Mouse (Mus musculus): ENCODE measurements around the gene Abca1. TPM values are rescaled to one million over a fixed set of nuclear protein-coding genes. Genes with fewer than 3 reads are reported as not detected.

Gene Abca1
- total RNA-seq (2017): 14.6 and 22.5 TPM in 2 replicates

DNA sequence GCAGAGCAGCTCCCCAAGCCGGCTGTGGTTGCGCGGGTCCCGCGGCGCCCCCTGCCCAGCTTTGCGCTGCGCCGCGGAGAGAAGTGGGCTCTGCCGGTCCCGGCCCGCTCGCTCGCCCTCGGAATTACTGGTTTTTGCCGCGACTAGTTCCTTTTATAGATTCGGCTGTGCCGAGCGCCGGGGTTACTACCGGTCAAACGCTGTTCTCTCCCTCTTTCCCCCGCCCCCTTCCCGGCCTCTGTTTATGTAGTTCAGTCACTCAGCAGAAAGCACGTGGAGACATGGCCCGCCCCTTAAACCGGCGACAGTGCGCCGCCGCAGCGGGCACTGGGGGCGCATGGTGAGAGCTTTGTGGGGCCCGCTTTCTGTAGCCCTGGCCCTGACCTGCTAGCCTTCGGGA, at the start of gene Abca1:
Gene Abca1, minus strand, starts transcription at position 129 of the 400 bp plus-strand sequence.
- ATAC-seq (replicated peaks in 1 of 2; ENCODE audit: insufficient read depth in 1 of 2, low FRiP score in 2 of 2, low TSS enrichment in 1 of 2, low read depth in 1 of 2, poor library complexity in 2 of 2, severe bottlenecking in 2 of 2): peak; percentile 91 to 93

DNA sequence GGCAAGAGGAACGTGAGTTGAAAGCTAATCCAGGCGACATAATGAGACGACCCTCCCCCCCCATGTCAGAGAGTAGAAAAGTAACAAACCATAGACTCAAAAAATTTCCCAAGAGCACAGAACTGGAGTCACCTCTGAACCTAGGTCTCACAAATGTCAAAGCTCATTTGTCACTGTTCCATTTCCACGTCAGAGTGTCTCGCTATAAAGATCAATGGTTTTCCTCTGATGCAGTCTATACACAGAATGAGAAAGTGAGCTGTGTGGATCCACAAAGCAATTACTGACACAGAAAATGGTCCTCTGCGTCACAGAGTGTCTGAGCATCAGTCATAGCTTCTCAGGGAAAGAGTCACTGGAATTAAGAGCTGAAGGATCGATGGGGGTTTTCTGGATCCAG, 44.8 kb upstream of the Abca1 start:
- ATAC-seq (replicated peaks in 1 of 2; ENCODE audit: insufficient read depth in 1 of 2, low FRiP score in 2 of 2, low TSS enrichment in 1 of 2, low read depth in 1 of 2, poor library complexity in 2 of 2, severe bottlenecking in 2 of 2): no peak

DNA sequence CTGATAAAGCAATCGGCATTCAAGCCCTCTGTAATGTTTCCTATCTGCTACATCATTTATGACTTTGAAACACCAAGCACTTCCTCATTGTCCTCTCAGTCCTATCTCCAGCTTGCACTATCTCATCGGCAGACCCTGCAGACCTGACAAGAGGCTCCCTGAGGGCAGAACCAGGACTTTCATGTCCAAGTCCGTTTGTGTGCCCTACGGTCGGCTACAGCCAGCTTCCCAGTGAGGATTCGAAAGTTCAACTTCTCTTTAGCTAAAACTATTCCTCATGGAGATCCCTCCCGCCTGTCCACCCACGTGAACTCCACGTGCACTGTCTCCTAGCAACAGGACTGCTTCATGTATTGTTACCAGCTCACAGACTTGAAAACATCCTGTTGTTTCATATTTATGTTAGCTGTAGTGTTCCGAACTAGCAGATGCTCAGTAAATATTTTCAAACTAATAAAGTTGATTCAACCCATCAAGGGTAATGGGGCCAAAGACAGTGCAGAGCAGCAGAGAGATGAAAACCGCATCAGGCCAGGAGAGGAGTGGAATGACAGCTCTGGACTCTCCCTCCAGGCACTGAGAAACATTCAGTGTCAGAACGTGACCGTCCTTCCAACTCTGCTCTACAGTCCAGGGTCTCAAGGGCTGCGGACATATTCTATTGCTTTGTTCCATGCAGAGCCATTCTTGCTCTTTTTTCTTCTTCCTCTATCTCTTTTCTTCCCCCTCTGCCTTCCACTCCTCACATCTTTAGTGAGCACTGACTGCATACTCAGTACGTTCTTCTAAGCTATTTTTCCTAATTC, 44.1 kb upstream of the Abca1 start:
- ATAC-seq (replicated peaks in 1 of 2; ENCODE audit: insufficient read depth in 1 of 2, low FRiP score in 2 of 2, low TSS enrichment in 1 of 2, low read depth in 1 of 2, poor library complexity in 2 of 2, severe bottlenecking in 2 of 2): no peak

DNA sequence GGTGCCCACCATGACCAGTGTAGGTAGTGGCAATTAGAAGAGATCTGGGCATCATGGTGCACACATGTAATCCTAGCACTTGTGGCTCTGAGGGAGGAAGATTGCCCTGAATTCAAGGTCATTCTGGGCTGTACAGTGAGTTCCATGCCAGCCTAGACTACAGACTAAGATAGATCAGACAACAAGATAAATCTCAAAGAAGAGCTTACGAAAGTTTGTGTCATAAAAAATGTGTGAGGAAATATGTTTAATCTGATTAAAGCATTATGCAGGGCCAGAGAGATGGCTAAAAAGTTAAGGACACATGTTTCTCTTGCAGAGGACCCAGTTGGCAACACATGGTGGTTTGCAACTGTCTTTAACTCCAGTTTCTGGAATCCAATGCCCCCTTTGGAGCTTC, 40.6 kb upstream of the Abca1 start:
- ATAC-seq (replicated peaks in 1 of 2; ENCODE audit: insufficient read depth in 1 of 2, low FRiP score in 2 of 2, low TSS enrichment in 1 of 2, low read depth in 1 of 2, poor library complexity in 2 of 2, severe bottlenecking in 2 of 2): no peak

DNA sequence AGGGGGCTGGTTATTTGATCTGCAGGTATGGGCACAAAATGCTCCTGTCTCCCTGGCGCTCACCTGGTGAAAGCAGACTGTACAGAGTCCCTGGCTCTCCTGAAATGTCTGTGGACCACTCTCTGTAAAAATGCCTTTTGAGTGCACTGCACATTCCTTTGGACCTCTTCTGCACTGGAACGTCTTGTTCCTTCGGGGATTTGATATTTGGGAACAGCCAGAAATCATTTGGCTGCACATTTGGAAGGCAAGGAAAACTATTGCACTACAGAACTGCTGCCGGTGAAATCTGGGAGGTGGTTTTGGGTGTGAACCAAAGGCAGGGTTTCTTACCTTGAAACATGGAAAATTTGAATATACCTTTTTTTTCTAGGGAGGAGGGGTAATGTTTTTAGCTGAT, 38.1 kb upstream of the Abca1 start:
- no peak for ATAC-seq (replicated peaks in 1 of 2; ENCODE audit: insufficient read depth in 1 of 2, low FRiP score in 2 of 2, low TSS enrichment in 1 of 2, low read depth in 1 of 2, poor library complexity in 2 of 2, severe bottlenecking in 2 of 2)

DNA sequence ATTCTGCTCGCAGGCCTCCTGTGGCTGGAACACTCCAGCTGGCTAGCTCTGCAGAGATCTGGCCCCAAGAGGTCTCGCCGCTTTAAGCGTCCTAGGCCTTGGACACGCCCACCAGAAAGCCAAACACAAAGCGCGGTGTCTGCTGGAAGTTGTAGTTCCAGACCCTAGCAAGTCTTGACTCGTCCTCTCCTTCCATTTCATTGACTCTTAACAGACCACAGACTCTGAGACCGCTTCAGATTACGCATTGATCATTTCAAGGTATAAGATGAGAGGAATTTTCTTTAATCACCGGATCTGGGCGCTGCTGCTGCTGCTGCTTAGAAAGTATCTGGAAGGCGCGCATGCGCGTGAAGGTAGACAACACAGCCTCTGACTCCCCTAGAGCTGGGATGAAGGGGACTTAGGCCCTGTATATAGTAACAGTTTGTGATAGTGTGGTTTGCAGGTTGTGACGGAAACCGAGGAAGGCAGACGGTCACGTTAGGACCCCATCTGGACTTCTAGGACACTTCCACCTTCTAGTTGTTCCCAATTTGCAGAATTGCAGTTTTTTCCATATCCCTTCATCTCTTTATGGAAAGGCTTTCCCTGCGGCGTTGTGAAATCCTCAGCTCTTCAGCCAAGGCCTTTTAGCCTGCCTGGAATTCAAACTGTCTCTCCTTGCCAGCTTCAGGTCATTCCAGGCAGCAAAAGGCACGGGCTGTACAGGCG, 36.5 kb upstream of the Abca1 start:
- peak; percentile 98 to 99 for ATAC-seq (replicated peaks in 1 of 2; ENCODE audit: insufficient read depth in 1 of 2, low FRiP score in 2 of 2, low TSS enrichment in 1 of 2, low read depth in 1 of 2, poor library complexity in 2 of 2, severe bottlenecking in 2 of 2)

DNA sequence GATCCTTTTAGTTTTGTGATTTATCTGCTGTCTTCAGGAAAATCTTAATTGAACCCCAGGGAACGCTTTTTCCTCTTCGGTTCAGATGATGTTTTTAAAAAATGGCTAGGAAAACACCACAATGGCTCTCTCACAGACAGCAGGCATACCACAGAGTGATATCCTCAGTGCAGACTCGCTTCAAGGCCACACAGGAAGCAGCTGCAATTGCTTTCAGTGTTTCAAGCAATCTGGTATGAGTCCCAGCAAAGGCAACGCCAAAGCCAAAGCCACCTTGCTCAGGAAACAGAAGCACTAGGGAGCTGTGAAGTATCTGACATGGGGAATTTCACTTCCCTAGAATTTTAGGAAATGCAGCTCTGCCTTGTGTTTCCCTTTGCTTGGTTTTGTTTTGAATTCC, 27.4 kb upstream of the Abca1 start:
- peak; percentile 96 to 97 for ATAC-seq (replicated peaks in 1 of 2; ENCODE audit: insufficient read depth in 1 of 2, low FRiP score in 2 of 2, low TSS enrichment in 1 of 2, low read depth in 1 of 2, poor library complexity in 2 of 2, severe bottlenecking in 2 of 2)

DNA sequence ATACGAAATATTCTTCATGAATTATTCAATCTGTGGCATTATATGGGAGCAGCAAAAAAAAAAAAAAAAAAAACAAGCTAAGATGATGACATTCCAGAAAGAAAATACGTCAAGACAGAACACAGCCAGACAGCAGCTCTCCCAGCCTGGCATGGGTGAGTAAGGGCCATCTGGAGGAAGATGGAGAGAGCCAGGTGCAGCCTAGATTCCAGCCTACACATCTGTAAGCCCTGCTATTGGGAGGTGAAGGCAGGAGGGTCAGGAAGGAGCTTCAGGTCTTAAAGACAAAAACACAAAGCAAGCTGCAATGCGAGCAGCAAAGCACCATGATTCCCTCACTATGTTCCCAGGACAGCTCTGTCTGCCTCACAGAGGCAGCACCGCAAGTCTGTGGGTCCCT, 26.9 kb upstream of the Abca1 start:
- peak; percentile 20 to 27; a peak in 1 of 4 replicates for ATAC-seq (replicated peaks in 1 of 2; ENCODE audit: insufficient read depth in 1 of 2, low FRiP score in 2 of 2, low TSS enrichment in 1 of 2, low read depth in 1 of 2, poor library complexity in 2 of 2, severe bottlenecking in 2 of 2)

DNA sequence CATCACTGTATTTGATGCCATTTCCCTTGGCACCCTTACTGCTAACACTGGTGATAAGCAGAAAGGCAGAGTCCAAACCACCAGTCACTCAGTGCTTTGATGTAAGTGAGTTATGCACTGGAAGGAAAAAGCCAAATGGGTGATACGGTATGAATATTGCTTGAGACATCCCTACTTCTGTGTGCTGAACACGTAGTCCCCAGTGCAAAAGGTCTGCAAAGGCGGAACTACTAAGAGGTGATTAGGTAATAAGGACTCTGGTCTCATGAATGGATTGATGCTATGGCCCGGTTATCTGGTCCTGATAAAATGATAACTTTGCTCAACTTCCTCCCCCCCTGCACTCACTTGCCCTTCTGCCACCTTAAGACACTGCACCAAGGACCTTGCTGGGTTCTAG, 26.4 kb upstream of the Abca1 start:
- ATAC-seq (replicated peaks in 1 of 2; ENCODE audit: insufficient read depth in 1 of 2, low FRiP score in 2 of 2, low TSS enrichment in 1 of 2, low read depth in 1 of 2, poor library complexity in 2 of 2, severe bottlenecking in 2 of 2): no peak

DNA sequence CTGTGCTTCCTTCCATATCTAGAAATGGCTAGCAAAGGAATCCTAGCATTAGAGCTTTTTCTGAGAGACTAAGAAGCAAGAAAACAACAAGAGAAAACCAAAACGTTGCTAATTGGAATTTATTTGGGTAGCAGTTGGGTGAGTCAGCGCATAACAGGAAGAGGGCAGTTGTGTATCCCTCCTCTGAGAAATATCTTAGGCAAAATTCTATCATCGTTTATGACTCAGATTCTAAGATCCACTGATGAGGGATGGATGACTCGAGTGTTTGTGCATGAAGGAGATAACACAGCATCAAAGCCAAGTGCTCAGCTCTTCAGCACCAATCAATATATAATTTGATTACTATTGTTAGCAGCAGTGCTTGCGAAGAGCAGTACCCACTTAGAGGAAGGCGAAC, 21.8 kb upstream of the Abca1 start:
- ATAC-seq (replicated peaks in 1 of 2; ENCODE audit: insufficient read depth in 1 of 2, low FRiP score in 2 of 2, low TSS enrichment in 1 of 2, low read depth in 1 of 2, poor library complexity in 2 of 2, severe bottlenecking in 2 of 2): no peak

DNA sequence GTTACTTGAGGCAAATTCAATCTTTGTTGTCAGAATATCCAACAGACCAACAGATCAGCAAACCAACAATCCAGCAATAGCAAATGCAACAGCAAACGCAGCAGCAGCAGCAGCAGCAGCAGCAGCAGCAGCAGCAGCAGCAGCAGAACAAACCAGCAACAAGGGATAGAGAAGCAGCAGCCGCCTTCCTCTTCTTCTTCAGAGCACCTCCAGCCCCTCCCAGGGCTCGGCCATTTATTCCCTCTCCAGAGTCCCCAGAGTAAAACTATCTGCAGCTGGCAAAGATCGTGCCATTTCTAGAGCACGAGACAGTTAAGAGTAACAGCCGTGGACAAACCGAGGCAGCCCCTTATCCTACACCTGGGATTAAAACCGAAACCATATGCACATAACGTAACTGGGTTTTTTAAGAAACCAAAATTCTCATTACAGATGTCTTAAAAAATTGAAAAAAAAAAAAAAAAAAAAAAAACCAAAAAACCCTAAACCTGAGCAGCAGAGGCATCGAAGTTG, 19.7 kb upstream of the Abca1 start:
- ATAC-seq (replicated peaks in 1 of 2; ENCODE audit: insufficient read depth in 1 of 2, low FRiP score in 2 of 2, low TSS enrichment in 1 of 2, low read depth in 1 of 2, poor library complexity in 2 of 2, severe bottlenecking in 2 of 2): no peak

DNA sequence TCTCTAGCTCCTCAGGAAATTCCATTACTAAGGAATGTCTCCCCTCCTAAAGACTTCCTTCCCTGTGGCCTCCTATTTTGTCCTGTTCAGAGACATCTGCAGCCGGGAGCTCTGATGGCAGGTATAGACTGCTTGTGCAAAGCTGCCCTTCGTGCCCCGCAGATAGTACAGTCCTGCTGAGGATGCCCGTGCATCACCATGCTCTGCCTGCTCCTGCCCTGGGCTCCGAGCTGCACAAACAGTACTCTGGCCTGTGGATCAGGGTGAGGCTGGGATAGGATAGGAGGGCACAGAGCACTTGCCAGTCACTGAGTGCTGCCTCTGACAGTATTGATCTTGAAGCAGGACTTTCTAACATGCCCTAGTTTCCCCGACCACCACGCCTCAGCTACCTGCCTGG, 18.8 kb upstream of the Abca1 start:
- ATAC-seq (replicated peaks in 1 of 2; ENCODE audit: insufficient read depth in 1 of 2, low FRiP score in 2 of 2, low TSS enrichment in 1 of 2, low read depth in 1 of 2, poor library complexity in 2 of 2, severe bottlenecking in 2 of 2): no peak

DNA sequence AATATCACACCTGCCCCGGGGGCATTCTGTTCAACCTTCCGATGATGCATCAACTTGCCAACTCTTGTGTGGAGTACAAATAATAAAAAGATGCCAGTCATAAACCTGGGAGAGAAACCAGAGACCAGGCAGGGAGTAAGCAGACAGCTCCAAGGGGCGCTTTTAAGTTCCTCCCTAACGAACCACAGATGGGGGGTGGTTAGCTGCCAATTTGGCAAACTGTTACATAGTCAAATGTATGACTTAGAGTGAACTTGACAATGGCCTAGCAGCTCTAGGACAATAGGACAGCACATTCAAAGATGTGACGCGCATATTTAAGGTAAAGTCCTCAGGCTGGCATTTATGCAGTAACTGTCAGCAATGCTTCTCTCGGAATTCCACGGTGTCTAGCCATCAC, 18.0 kb upstream of the Abca1 start:
- ATAC-seq (replicated peaks in 1 of 2; ENCODE audit: insufficient read depth in 1 of 2, low FRiP score in 2 of 2, low TSS enrichment in 1 of 2, low read depth in 1 of 2, poor library complexity in 2 of 2, severe bottlenecking in 2 of 2): no peak

DNA sequence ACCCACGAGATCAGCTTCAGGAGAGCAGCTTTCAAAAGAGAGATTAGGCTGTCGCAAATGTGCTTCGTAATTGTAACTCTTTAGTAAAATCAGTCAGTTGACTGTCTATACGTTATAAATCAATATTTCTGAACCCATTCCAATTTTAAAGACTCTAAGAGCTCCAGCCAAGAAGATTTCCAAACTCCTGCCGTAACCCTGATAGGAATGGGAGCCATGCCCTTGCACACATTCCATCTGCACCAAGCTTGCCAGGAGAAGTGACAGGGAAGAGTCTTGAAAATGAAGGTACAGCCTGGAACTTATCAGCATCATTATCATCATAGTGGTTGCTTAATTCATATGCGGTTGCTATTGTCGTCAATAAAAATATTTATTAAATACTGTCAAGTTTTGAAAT, 15.2 kb upstream of the Abca1 start:
- no peak for ATAC-seq (replicated peaks in 1 of 2; ENCODE audit: insufficient read depth in 1 of 2, low FRiP score in 2 of 2, low TSS enrichment in 1 of 2, low read depth in 1 of 2, poor library complexity in 2 of 2, severe bottlenecking in 2 of 2)

DNA sequence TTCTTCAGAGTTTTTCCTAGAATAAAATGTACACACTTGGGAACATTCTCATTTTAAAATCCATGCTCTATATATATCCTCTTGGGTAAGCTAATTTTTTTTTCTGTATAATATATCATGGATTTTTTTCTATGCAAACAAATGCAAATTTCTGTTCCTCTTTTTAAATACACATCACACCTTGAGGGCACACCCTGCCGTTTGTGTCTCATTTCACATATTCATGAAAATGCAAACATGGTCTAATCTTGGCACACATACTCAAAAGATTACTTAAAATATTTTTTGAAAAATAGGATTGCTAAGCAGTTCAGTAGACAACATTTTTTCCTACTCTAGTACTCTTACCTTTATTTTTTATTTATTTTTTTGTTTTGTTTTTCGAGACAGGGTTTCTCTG, 10.7 kb upstream of the Abca1 start:
- no peak for ATAC-seq (replicated peaks in 1 of 2; ENCODE audit: insufficient read depth in 1 of 2, low FRiP score in 2 of 2, low TSS enrichment in 1 of 2, low read depth in 1 of 2, poor library complexity in 2 of 2, severe bottlenecking in 2 of 2)

DNA sequence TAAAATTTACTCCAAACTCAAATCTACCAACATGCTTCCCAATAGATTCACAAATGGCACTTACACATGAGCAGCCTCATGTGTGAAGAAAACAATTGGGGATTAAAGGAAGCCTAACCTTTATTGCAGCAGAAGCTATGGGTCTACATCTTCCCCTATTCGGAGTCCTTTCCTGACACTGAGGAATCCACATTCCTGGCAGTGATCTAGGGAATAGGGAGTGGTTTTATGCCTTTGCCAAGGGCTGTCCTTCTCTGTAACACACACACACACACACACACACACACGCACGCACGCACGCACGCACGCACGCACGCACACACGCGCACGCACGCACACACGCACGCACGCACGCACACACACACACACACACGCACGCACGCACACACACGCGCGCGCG, 5.5 kb upstream of the Abca1 start:
- no peak for ATAC-seq (replicated peaks in 1 of 2; ENCODE audit: insufficient read depth in 1 of 2, low FRiP score in 2 of 2, low TSS enrichment in 1 of 2, low read depth in 1 of 2, poor library complexity in 2 of 2, severe bottlenecking in 2 of 2)

DNA sequence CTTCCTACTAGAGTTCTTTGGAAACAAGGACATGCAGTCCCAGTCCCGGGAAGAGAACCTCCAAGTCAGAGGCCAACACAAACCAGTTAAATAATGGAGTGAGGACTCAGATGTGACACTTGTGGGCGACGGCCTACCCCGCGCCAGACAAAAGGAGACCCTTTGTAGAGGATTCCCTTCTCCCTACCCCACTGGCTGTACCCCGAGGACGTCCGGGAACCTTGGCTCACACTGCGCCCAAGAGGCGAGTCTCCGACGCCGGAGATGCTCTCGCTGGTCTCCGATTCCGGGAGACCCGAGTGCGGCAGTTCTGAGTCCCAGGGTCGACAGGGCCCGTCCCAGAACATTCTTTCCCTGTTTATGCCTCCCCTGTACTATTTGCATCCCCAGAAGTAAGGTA, 519 bp downstream of the Abca1 start:
- ATAC-seq (replicated peaks in 1 of 2; ENCODE audit: insufficient read depth in 1 of 2, low FRiP score in 2 of 2, low TSS enrichment in 1 of 2, low read depth in 1 of 2, poor library complexity in 2 of 2, severe bottlenecking in 2 of 2): no peak

DNA sequence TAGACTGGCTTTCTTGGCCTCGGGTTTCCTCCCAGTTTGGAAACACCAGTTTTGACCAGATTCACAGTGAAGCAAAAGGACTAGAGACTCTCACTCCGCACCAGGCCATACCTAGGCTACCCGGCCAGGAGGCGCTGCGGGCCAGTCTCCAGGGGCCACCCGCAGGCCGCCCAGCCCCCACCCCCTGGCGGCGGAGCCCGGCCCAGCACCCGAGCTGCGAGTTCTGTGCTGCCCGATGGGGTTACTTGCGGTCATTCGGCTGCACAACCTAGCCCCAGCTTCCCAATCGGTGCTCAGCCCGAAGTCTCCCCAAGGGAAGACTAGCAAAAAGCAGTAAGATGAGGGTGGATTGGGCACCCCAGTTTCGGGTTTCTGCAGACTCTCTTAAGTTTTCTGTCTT, 1.1 kb downstream of the Abca1 start:
- ATAC-seq (replicated peaks in 1 of 2; ENCODE audit: insufficient read depth in 1 of 2, low FRiP score in 2 of 2, low TSS enrichment in 1 of 2, low read depth in 1 of 2, poor library complexity in 2 of 2, severe bottlenecking in 2 of 2): peak; percentile 83 to 86

DNA sequence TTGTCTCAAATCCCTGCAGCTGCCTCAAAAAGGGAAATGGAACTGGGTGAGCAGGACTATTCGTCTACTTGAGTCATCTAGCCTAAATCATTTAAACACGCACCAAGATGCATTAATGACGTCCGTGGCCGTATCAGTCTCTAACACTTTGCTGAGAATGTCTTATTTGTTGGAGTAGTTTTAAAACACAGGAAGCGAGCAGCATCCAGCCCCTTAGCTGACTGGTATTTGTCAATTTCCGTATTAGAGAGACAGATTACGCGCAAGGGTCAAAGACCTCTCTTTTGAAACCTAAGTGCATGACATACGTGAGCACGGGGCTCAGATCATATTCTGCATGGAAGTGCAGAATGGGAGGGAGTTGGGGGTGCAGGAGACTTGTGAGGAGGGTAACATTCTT, 4.2 kb downstream of the Abca1 start:
- no peak for ATAC-seq (replicated peaks in 1 of 2; ENCODE audit: insufficient read depth in 1 of 2, low FRiP score in 2 of 2, low TSS enrichment in 1 of 2, low read depth in 1 of 2, poor library complexity in 2 of 2, severe bottlenecking in 2 of 2)
